Mouse (Mus musculus): ENCODE data around the gene Akap2. TPM values are rescaled to one million over a fixed set of nuclear protein-coding genes. Genes with fewer than 3 reads are reported as not detected.

Akap2 gene
- polyA plus RNA-seq, 1 experiment from 2014 or later = 29.9 TPM

DNA sequence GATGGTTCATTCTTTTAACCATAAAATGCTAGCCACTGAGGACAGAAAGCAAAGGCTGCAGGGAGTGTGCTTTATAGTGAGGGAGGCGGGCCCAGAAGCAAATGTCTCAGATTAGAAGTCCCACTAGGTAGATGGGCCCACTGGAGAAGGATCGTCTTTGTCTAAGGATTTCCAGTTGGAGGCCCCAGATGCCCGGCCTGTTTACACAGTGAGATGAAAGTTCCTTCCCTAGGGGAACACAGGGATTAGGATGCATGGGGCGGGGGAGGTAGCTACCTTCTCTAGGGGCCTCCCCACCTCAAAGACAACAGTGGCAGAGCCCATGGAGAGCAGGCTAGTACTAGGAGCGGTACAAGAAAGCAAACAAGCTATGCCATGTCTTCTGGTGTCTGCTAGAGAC lies 177.7 kb downstream of the Akap2 start:
- H3K9ac ChIP-seq = no peak overlapping the region
- H3K27me3 ChIP-seq = no peaks in the 10 kb centered on the region
- no peak overlapping the region for H3K4me2 ChIP-seq (replicated peaks)
- H3K9me3 ChIP-seq (replicated peaks) = no peaks in the 10 kb centered on the region
- no peak overlapping the region for H3K4me3 ChIP-seq
- WGBS = 41% methylated on average over 5 of the region's 5 CpGs
- no peak for ATAC-seq (ENCODE audit: low FRiP score)
- peaks cover 24% of the 10 kb centered on the region for H3K4me1 ChIP-seq
- no peak overlapping the region for H3K27ac ChIP-seq
- H3K36me3 ChIP-seq = no peaks in the 10 kb centered on the region

DNA sequence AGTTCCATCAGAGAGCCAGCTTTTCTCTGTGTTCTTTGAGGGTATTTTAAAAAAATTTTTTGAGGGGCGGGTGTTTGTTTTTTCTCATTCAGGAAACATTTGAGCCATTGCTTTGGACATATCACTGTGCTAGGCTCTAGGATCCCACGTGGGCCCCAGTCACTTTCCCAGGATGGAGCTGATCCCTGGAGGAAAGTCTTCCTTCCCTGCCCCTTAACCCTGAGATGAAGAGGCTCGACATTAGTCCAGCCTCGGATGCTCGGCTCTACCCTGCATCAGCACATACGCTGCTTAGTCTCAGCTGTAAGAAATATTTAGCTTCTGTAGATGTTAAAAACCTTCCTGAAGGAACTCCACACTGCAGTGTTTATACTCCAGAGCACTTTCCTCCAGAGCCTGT lies 178.4 kb downstream of the Akap2 start:
- no peak overlapping the region for H3K27ac ChIP-seq
- H3K9me3 ChIP-seq (replicated peaks) = no peaks in the 10 kb centered on the region
- H3K4me1 ChIP-seq = peaks cover 23% of the 10 kb centered on the region
- no peak overlapping the region for H3K4me3 ChIP-seq
- no peak overlapping the region for H3K9ac ChIP-seq
- H3K4me2 ChIP-seq (replicated peaks) = no peak overlapping the region
- no peaks in the 10 kb centered on the region for H3K27me3 ChIP-seq
- no peak for ATAC-seq (ENCODE audit: low FRiP score)
- no peaks in the 10 kb centered on the region for H3K36me3 ChIP-seq
- 60% methylated on average over 6 of the region's 6 CpGs for WGBS

DNA sequence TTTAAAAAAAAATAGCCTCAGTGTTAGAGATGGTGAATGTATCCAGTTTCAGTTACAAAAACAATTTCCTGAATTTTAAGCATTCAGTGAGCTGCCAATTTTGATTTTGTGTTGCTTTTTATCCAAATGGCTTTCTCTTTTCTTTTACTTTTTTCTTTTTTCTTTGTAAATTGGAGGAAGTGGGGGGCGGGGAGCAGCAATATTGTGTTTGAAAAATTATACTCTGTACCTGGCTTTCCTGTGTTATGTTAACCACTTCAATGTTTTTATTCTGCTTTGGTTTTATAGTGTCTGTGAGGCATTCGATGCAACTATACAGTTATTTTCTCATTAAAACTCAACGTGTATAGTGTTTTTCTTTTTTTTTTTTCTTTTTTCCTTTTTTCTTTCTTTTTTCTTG lies 179.2 kb downstream of the Akap2 start:
- 67% methylated on average over 3 of the region's 3 CpGs for WGBS

DNA sequence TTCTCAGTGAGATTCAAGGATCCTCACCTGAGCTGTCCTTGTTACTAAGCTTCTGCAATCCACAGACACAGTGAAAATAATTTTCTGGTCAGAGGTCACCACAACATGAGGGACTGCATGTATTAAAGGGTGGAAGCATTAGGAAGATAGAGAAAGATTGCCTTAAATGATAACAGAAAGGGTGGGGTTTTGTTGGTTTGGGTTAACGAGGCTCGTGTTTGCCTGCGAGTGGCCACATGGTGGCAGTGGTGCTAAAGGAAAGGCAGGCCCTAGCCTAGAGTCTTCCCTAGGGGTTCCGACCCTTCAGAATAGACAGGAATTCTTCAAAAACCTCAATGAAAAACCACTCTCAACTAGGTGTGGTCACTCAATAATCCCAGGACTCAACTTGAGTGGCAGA lies 183.8 kb downstream of the Akap2 start:
- H3K27me3 ChIP-seq = no peaks in the 10 kb centered on the region; the same call in 1 of the 2 replicates
- no peaks in the 10 kb centered on the region for H3K36me3 ChIP-seq
- WGBS = 14% methylated on average over 4 of the region's 4 CpGs
- no peak overlapping the region for H3K9ac ChIP-seq
- H3K4me1 ChIP-seq = peaks cover 5% of the 10 kb centered on the region; the same call in 1 of the 2 replicates
- no peak overlapping the region for H3K4me3 ChIP-seq
- no peak overlapping the region for H3K27ac ChIP-seq
- H3K9me3 ChIP-seq (replicated peaks) = no peaks in the 10 kb centered on the region
- no peak overlapping the region for H3K4me2 ChIP-seq (replicated peaks)
- 0 out of 2 replicates have a peak, but pooled peaks have one; percentile 35 for ATAC-seq (ENCODE audit: low FRiP score)

More for the DNA sequence above, 179.2 kb downstream of the Akap2 start:
- no peak overlapping the region for H3K9ac ChIP-seq
- H3K9me3 ChIP-seq (replicated peaks) = no peaks in the 10 kb centered on the region
- H3K36me3 ChIP-seq = no peaks in the 10 kb centered on the region
- peaks cover 16% of the 10 kb centered on the region for H3K4me1 ChIP-seq
- no peak overlapping the region for H3K4me3 ChIP-seq
- H3K27ac ChIP-seq = no peak overlapping the region
- H3K27me3 ChIP-seq = no peaks in the 10 kb centered on the region
- ATAC-seq (ENCODE audit: low FRiP score) = no peak
- no peak overlapping the region for H3K4me2 ChIP-seq (replicated peaks)

DNA sequence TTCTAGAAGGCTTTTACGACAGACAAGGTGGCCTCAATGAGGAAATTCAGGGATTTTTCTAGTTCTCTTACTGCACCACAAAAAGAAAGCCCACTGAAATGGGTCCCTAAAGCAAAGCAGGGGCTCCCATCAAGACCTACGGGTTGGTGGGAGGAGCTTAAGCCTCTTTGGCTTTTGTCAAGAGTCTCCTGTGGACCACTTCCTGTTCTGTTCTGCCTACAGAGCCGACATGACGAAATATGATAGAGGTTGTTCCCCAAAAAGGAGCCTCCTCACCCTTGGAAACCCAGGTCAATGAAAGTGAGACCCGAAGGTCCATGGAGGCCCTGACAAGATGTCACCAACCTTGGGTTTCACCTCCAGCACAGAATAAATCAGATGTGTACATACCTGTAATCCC lies 185.2 kb downstream of the Akap2 start:
- Histone ChIP-seq H3K9me3 (replicated peaks) (no peaks in the 10 kb centered on the region), H3K4me3 (no peak overlapping the region), H3K36me3 (no peaks in the 10 kb centered on the region), H3K4me1 (peaks cover 5% of the 10 kb centered on the region; the same call in 1 of the 2 replicates), H3K9ac (no peak overlapping the region), H3K27me3 (no peaks in the 10 kb centered on the region; the same call in 1 of the 2 replicates), H3K27ac (no peak overlapping the region), H3K4me2 (replicated peaks) (no peak overlapping the region)
- no peak for ATAC-seq (ENCODE audit: low FRiP score)
- WGBS = 87% methylated on average over 5 of the region's 5 CpGs

DNA sequence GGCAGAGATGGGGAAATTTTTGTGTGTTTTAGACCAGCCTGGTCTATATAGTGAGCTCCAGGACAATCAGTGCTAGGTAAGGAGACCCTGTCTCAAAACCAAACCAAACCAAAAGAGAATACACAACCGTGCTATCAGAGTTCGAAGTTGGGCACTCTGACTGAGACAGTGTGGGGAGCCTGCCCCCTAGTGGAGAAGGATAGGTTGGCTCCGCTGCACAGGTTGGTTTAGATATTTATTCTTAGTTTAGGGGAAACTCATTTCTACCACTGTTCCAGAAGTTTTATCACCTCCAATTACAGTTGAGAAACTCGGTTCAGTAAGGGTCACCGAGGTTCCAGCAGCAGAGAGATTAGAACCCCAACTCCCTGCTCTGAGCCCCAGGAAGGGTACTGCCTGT lies 186.8 kb downstream of the Akap2 start:
- H3K9me3 ChIP-seq (replicated peaks) = no peaks in the 10 kb centered on the region
- WGBS = 11% methylated on average over 5 of the region's 5 CpGs
- H3K4me1 ChIP-seq = peaks cover 5% of the 10 kb centered on the region; the same call in 1 of the 2 replicates
- no peak overlapping the region for H3K4me3 ChIP-seq
- H3K36me3 ChIP-seq = no peaks in the 10 kb centered on the region
- H3K27me3 ChIP-seq = no peaks in the 10 kb centered on the region; the same call in 1 of the 2 replicates
- no peak overlapping the region for H3K27ac ChIP-seq
- no peak overlapping the region for H3K4me2 ChIP-seq (replicated peaks)
- no peak overlapping the region for H3K9ac ChIP-seq
- peak; percentile 64 for ATAC-seq (ENCODE audit: low FRiP score)

DNA sequence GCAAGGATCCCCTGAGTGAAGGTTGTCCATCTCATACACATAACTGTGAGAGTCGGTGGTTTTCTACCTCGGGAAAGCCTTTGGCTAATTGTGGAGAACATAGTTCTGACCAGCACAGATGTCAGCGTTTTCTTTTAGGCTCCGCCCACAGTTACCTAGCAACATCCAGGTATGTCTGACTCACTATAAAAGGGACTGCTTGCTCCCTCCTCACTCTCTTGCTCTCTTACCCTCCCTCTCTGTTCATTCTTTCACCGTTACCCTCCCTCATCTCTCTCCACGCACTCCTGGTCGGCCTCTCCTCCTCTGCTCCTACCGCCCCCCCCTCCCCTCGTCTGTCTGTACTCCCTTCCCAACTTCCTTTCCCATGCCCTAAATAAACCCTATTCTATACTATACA lies 187.2 kb downstream of the Akap2 start:
- Histone ChIP-seq H3K4me3 (no peak overlapping the region), H3K9ac (no peak overlapping the region), H3K36me3 (no peaks in the 10 kb centered on the region), H3K4me2 (replicated peaks) (no peak overlapping the region), H3K4me1 (peaks cover 5% of the 10 kb centered on the region; the same call in 1 of the 2 replicates), H3K27me3 (no peaks in the 10 kb centered on the region; the same call in 1 of the 2 replicates), H3K27ac (no peak overlapping the region), H3K9me3 (replicated peaks) (no peaks in the 10 kb centered on the region)
- no peak for ATAC-seq (ENCODE audit: low FRiP score)
- WGBS = 31% methylated on average over 9 of the region's 9 CpGs

DNA sequence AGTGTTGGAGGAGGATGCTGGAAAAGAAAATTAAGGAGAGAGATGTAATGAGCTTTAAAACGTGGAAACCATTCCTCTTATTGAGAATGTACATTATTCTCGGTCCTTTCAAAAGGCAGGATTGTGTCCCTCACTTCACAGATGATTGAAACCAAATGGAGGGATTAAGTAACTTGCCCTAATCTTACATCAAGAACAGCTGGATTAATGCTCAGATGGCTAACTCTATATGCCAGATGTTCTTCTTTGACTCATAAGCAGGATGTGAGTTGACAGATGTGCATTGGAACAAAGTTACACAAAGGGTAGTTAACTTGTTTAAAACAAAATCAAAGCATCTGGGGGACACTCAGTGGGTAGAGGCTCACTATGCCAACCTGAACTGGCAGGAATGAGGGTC lies 189.3 kb downstream of the Akap2 start:
- no peaks in the 10 kb centered on the region; the same call in 1 of the 2 replicates for H3K27me3 ChIP-seq
- no peak overlapping the region for H3K4me2 ChIP-seq (replicated peaks)
- ATAC-seq (ENCODE audit: low FRiP score) = no peak
- no peak overlapping the region for H3K9ac ChIP-seq
- 59% methylated on average over 2 of the region's 2 CpGs for WGBS
- no peaks in the 10 kb centered on the region for H3K36me3 ChIP-seq
- no peaks in the 10 kb centered on the region for H3K9me3 ChIP-seq (replicated peaks)
- peaks cover 5% of the 10 kb centered on the region; the same call in 1 of the 2 replicates for H3K4me1 ChIP-seq
- H3K27ac ChIP-seq = no peak overlapping the region
- no peak overlapping the region for H3K4me3 ChIP-seq

DNA sequence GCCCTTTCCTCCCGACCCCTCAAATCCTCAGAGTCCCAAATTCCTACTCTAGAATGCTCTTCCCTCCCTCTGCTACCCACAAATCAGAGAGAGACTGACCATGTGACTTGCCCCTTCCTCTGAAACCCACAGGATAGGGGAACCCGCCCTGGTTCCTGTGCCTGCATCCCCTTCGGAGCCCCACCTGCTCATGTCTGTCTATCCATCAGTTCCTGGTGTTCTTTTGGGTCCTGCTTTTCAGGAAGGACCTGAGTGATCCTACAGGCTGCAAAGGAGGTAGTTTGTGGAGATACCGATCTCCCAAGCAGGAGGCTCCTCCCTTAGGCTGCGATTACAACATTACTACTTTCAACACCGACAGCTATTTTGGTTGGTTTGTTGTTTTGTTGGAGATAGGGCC lies 191.4 kb downstream of the Akap2 start:
- no peak for ATAC-seq (ENCODE audit: low FRiP score)
- Histone ChIP-seq H3K9ac (no peak overlapping the region), H3K9me3 (replicated peaks) (no peaks in the 10 kb centered on the region), H3K4me3 (no peak overlapping the region), H3K36me3 (no peaks in the 10 kb centered on the region), H3K27me3 (no peaks in the 10 kb centered on the region; the same call in 1 of the 2 replicates), H3K4me1 (peaks cover 5% of the 10 kb centered on the region; the same call in 1 of the 2 replicates), H3K27ac (no peak overlapping the region), H3K4me2 (replicated peaks) (no peak overlapping the region)
- WGBS = 82% methylated on average over 6 of the region's 6 CpGs

DNA sequence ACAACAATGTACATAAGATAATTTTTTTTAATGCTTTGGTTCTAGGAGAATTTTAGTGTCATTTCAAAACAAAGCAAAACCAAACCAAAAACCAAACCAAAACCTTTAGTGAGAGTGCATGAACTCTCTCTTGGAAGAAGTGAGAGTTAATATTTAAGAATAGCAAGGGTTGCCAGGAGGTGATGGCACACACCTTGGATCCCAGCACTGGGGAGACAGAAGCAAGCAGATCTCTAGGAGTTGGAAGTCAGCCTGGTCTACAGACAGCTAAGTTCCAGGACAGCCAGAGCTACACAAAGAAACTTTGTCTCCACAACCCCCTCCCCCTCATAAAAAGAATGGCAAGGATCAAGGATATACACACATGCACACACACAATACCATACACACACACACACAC lies 195.6 kb downstream of the Akap2 start:
- H3K9me3 ChIP-seq (replicated peaks) = no peaks in the 10 kb centered on the region
- H3K27ac ChIP-seq = no peak overlapping the region
- no peak overlapping the region for H3K9ac ChIP-seq
- no peak overlapping the region for H3K4me2 ChIP-seq (replicated peaks)
- peaks cover 5% of the 10 kb centered on the region for H3K4me1 ChIP-seq
- no peaks in the 10 kb centered on the region for H3K36me3 ChIP-seq
- no peak for ATAC-seq (ENCODE audit: low FRiP score)
- no peak overlapping the region for H3K4me3 ChIP-seq
- H3K27me3 ChIP-seq = peaks cover 4% of the 10 kb centered on the region; the same call in 1 of the 2 replicates

DNA sequence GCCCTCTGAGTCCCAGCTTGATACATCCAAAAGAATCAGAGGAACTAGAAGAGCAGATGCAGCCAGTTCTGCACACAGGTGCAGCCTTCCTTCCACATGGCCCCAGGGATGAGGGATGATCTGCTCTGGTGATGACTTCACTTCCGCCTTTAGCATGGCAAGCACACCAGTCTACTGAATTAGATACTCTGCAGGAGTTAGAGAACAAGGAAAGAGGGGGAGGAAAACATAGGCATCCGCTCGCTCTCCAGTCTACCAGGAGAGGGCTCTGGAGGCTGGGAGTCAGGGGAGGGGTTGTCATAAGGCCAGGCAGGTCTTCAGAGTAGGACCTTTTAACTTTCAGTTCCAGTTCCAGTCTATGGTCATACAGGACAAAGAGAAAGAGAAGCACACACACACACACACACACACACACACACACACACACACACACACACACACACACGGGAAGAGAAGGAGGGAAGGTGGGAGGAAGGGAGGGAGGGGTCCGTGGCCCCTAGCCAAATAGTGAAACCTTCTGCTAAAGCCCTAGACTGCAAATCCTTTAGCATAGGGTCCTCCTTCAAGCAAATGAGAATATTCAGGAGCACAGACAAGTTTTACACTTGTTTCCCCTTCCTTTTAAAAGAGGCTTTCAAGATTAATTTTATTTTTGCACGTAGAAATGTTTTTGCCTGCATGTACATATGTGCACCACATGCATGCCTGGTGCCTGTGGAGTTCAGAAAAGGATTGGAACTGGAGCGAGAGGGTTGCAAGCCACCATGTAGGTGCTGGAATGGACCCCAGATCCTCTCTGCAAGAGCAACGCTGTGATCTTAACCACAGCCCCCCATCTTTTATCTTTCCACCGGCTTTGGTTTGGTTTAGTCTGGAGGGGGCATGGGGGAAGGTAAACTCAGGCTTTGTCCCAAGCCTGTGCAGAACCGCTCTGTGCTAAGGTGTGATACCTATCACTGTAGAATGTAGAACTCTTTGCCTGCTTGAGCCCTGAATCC lies 197.0 kb downstream of the Akap2 start:
- H3K9me3 ChIP-seq (replicated peaks) = no peaks in the 10 kb centered on the region
- peaks cover 4% of the 10 kb centered on the region; the same call in 1 of the 2 replicates for H3K27me3 ChIP-seq
- WGBS = 73% methylated on average over 9 of the region's 10 CpGs
- peaks cover 7% of the 10 kb centered on the region for H3K4me1 ChIP-seq
- H3K27ac ChIP-seq = no peak overlapping the region
- no peaks in the 10 kb centered on the region for H3K36me3 ChIP-seq
- no peak for ATAC-seq (ENCODE audit: low FRiP score)
- no peak overlapping the region for H3K9ac ChIP-seq
- H3K4me3 ChIP-seq = no peak overlapping the region
- no peak overlapping the region for H3K4me2 ChIP-seq (replicated peaks)

DNA sequence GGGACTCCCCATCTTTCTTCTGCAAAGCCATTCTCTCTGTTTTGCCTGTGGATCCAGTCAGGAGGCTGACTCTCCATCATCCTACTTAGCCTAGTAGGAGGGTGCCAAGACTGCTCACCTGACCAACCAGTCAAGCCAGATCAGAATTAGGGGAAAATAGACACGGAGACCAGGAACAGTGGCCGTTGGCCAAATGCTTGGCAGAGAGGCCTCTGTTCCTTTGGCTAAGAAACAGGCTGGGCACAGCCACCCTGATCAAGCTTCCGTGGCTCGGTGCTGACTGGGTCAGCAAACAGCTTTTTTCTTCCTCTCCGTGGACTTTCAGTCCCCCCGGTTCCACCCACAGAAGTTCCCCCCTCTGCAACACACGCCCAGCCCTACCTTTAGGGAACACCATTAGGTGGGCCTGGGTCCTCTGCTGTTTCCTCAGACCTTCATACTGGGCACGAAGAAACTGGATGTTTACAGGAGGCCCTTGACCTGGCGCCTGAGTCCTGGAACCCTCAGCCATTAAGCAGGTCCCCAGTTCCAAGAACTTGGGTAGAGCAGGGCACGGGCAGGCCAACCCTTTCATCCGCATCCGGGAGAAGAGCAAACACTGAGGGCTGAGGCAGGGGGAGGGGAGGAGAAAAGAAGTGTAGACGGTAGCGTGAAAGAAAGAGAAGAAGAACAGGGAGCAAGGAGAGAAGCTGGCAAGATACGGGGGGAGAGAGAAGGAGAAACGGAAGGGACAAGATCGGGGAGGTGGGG lies 197.9 kb downstream of the Akap2 start:
- Histone ChIP-seq H3K36me3 (no peaks in the 10 kb centered on the region), H3K9ac (no peak overlapping the region), H3K4me2 (replicated peaks) (0 out of 2 replicates have a peak overlapping the region, but pooled peaks have one; percentile 1), H3K4me3 (no peak overlapping the region), H3K27me3 (peaks cover 4% of the 10 kb centered on the region; the same call in 1 of the 2 replicates), H3K27ac (no peak overlapping the region), H3K9me3 (replicated peaks) (no peaks in the 10 kb centered on the region), H3K4me1 (peaks cover 15% of the 10 kb centered on the region)
- no peak for ATAC-seq (ENCODE audit: low FRiP score)
- WGBS = 42% methylated on average over 17 of the region's 17 CpGs

Measured in hindbrain, embryonic 12.5 days (tissue).